Mouse (Mus musculus): Measurements from ENCODE around the gene P2ry6. TPM values are rescaled to one million over a fixed set of nuclear protein-coding genes. Genes with fewer than 3 reads are reported as not detected.

Gene P2ry6
- polyA plus RNA-seq, 1 experiment from 2014 or later = 2.0 TPM

DNA sequence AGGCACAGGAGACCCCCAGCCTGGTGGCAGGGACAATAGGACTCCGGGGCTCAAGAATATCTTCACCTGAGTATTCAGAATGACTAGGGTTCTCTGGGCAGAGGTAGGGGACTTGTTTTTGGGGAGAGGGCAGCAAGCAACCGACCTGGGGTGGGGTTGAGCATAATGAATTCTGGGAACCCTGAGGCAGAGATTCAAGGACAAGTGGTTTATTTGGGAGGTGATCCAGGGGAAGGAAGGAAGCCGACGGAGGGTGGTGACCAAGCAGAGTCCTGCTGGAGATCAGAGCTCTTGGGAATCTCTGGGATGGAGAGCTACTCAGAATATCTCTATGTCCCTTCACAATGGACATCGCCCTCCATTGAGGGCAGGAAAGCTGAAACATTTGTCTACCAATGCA, 3.7 kb upstream of the P2ry6 start:
- no peaks in the 10 kb centered on the region for H3K36me3 ChIP-seq (replicated peaks)
- no peak overlapping the region for H3K4me3 ChIP-seq
- H3K27me3 ChIP-seq (ENCODE audit: poor library complexity, severe bottlenecking) = peaks cover 35% of the 10 kb centered on the region
- peaks cover 12% of the 10 kb centered on the region for H3K4me1 ChIP-seq
- WGBS = 90% methylated on average over 5 of the region's 5 CpGs
- H3K9me3 ChIP-seq = no peaks in the 10 kb centered on the region
- H3K27ac ChIP-seq = no peak overlapping the region
- DNase-seq (ENCODE audit: extremely low spot score, low spot score) = no peak

GRCm38 (mm10) chr7:100972875-100973274, 1.6 kb downstream of the P2ry6 start:
- H3K36me3 ChIP-seq (replicated peaks) = no peaks in the 10 kb centered on the region
- DNase-seq (ENCODE audit: extremely low spot score, low spot score) = no peak
- H3K27me3 ChIP-seq (ENCODE audit: poor library complexity, severe bottlenecking) = peaks cover 63% of the 10 kb centered on the region
- no peaks in the 10 kb centered on the region for H3K9me3 ChIP-seq
- WGBS = 42% methylated on average over 3 of the region's 3 CpGs
- no peak overlapping the region for H3K4me3 ChIP-seq
- H3K4me1 ChIP-seq = peaks cover 12% of the 10 kb centered on the region
- no peak overlapping the region for H3K27ac ChIP-seq

DNA sequence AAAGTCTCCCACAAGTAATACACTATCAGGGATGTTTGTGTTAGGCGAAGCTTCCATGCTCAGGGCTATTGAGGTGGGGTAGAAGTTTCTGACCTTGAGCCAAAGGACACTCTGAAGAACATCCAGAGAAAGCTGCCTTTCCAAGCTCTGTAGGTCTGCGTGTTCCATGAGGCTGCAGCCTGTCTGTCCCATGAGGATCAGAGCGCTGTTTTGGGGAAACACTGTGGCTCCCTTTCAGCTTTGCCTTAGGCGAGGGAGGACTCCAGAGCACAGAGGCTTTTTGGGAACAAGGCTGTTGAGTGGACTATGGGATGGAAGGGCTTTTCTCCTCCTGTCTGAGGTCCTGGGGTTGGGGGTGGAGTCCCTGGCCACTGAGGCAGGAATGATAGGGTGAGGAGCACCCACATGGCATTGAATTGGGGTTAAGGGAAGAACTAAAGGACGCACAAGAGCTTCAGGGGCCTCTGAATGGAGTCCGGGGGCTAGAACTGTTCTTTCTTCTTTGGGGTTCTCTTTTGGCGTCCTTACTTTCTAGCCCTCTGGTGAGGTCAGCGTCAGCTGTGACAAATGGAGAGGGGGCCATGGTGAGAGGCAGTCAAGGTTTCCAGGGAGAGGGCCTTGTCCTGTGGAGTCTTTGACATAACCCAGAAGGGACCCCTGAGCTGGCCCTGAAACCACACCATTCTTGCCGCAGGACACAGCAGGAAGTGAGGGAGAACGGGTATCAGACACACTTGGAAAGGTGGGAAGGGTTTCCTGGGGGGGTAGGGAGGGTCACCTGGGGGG, 5.4 kb downstream of the P2ry6 start:
- Histone ChIP-seq H3K4me3 (no peak overlapping the region), H3K9me3 (no peaks in the 10 kb centered on the region), H3K4me1 (peaks cover 21% of the 10 kb centered on the region), H3K27me3 (ENCODE audit: poor library complexity, severe bottlenecking) (peaks cover 44% of the 10 kb centered on the region), H3K27ac (no peak overlapping the region), H3K36me3 (replicated peaks) (no peaks in the 10 kb centered on the region)
- no peak for DNase-seq (ENCODE audit: extremely low spot score, low spot score)
- WGBS = 81% methylated on average over 10 of the region's 10 CpGs

DNA sequence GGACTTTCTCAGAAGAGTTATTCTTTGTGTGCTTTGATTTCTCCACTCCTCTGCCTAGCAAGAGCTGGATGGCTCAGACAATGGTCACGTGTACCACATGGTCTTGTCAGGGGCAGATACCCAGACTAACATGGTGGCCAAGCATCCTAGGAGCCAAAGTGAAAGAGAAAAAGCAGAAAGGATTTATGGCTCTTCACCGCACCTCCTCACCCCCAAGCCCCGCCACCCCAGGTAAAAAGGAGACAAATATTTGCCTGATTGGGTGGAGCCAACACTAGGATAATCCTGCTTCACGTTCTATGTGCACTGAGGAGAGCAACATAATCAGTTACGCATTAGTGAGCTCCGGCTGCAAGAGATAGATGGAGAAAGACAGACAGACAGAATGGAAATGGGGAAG, 6.1 kb downstream of the P2ry6 start:
- Histone ChIP-seq H3K27ac (no peak overlapping the region), H3K9me3 (no peaks in the 10 kb centered on the region), H3K27me3 (ENCODE audit: poor library complexity, severe bottlenecking) (peaks cover 37% of the 10 kb centered on the region), H3K4me1 (peaks cover 22% of the 10 kb centered on the region), H3K4me3 (no peak overlapping the region), H3K36me3 (replicated peaks) (no peaks in the 10 kb centered on the region)
- DNase-seq (ENCODE audit: extremely low spot score, low spot score) = no peak
- WGBS = 83% methylated on average over 6 of the region's 6 CpGs

DNA sequence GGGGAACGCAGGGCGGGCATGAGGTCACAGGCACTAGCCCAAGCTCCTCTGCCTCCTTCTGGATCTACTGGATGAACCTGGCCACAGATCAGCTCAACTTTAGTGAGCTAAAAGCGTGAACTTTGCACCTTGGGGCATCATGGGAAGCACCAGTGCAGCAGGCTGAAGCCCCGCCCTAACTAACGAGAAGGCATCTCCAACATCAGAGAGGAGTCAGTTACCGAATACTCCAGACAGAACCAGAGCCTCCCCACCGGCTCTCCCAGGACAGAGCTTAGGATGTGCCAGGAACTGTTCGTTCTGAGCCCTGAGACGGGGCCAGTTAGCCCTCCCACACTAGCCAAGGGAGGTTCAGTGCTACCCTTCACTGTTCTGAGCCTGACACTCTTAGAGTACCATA, 6.6 kb downstream of the P2ry6 start:
- no peak for DNase-seq (ENCODE audit: extremely low spot score, low spot score)
- Histone ChIP-seq H3K4me3 (no peak overlapping the region), H3K27ac (no peak overlapping the region), H3K36me3 (replicated peaks) (no peaks in the 10 kb centered on the region), H3K9me3 (no peaks in the 10 kb centered on the region), H3K27me3 (ENCODE audit: poor library complexity, severe bottlenecking) (peaks cover 32% of the 10 kb centered on the region), H3K4me1 (peaks cover 22% of the 10 kb centered on the region)
- WGBS = 82% methylated on average over 9 of the region's 9 CpGs

- H3K4me1 ChIP-seq = peaks cover 22% of the 10 kb centered on the region
- H3K27ac ChIP-seq = no peak overlapping the region
- no peak overlapping the region for H3K4me3 ChIP-seq
- no peaks in the 10 kb centered on the region for H3K36me3 ChIP-seq (replicated peaks)
- WGBS = 63% methylated on average over 7 of the region's 7 CpGs
- H3K9me3 ChIP-seq = no peaks in the 10 kb centered on the region
- H3K27me3 ChIP-seq (ENCODE audit: poor library complexity, severe bottlenecking) = peaks cover 15% of the 10 kb centered on the region; the same call in 1 of the 2 replicates
- no peak for DNase-seq (ENCODE audit: extremely low spot score, low spot score)
Observed at GRCm38 (mm10) chr7:100966014-100966413, 8.4 kb downstream of the P2ry6 start.

DNA sequence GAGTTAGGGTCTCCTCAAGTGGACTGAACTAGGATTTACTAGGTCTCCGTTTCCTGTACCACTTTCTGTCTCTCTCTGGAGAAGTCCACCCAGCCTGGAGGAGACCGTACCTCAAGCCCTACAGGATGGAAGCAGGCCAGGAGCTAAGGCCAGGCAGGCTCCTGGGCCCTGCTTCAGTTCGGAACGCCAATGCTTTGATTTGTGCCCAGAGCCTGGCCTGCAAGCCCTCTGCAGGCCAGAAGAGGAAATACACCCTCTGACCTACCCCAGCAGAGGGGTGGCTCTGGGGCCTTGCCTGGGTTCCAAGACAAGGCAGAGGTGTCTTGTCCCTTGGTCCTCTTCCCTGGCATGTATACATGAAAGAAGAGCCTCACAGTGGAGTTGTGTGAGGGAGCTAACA, 9.4 kb downstream of the P2ry6 start:
- 21% methylated on average over 4 of the region's 4 CpGs for WGBS
- Histone ChIP-seq H3K36me3 (replicated peaks) (no peaks in the 10 kb centered on the region), H3K27me3 (ENCODE audit: poor library complexity, severe bottlenecking) (peaks cover 9% of the 10 kb centered on the region; the same call in 1 of the 2 replicates), H3K9me3 (no peaks in the 10 kb centered on the region), H3K4me3 (no peak overlapping the region), H3K4me1 (peaks cover 22% of the 10 kb centered on the region), H3K27ac (no peak overlapping the region)
- DNase-seq (ENCODE audit: extremely low spot score, low spot score) = peak; percentile 40

GRCm38 (mm10) chr7:100964242-100964641, 10.2 kb downstream of the P2ry6 start:
- H3K4me1 ChIP-seq = peaks cover 22% of the 10 kb centered on the region
- H3K4me3 ChIP-seq = no peak overlapping the region
- H3K27me3 ChIP-seq (ENCODE audit: poor library complexity, severe bottlenecking) = peaks cover 9% of the 10 kb centered on the region; the same call in 1 of the 2 replicates
- H3K27ac ChIP-seq = peak overlapping the region; percentile 60; the same call in 1 of the 2 replicates
- no peaks in the 10 kb centered on the region for H3K36me3 ChIP-seq (replicated peaks)
- no peak for DNase-seq (ENCODE audit: extremely low spot score, low spot score)
- WGBS = 79% methylated on average over 6 of the region's 6 CpGs
- no peaks in the 10 kb centered on the region for H3K9me3 ChIP-seq

DNA sequence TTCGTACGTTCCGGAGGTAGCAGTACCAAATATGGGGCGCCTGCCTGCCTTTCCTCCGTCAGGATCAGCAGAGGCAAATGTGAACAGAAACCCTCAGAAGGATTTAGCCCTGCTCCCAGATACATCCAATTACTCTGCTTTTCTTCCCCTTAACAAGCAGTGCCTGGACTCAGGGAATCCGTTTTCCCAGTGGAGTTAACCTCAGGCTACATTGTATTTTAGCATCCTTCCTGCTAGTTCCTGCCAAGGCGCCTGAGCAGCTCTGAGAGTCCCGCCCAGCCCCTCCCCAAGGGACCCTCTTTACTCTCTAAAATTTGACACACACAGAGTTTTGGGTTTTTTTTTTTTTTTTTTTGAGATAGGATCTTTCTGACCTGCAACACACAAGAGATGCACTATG, 11.1 kb downstream of the P2ry6 start:
- no peak for DNase-seq (ENCODE audit: extremely low spot score, low spot score)

GRCm38 (mm10) chr7:100961146-100961545, 13.3 kb downstream of the P2ry6 start:
- WGBS = 81% methylated on average over 7 of the region's 7 CpGs
- DNase-seq (ENCODE audit: extremely low spot score, low spot score) = no peak
- Histone ChIP-seq H3K9me3 (no peaks in the 10 kb centered on the region), H3K27ac (no peak overlapping the region), H3K4me3 (no peak overlapping the region), H3K36me3 (replicated peaks) (no peaks in the 10 kb centered on the region), H3K4me1 (peaks cover 18% of the 10 kb centered on the region), H3K27me3 (ENCODE audit: poor library complexity, severe bottlenecking) (no peaks in the 10 kb centered on the region)

More for the DNA sequence above, 11.1 kb downstream of the P2ry6 start:
- H3K36me3 ChIP-seq (replicated peaks) = no peaks in the 10 kb centered on the region
- H3K4me3 ChIP-seq = no peak overlapping the region
- no peaks in the 10 kb centered on the region for H3K9me3 ChIP-seq
- 0 out of 2 replicates have a peak overlapping the region, but pooled peaks have one; percentile 21 for H3K27ac ChIP-seq
- 72% methylated on average over 8 of the region's 8 CpGs for WGBS
- peaks cover 22% of the 10 kb centered on the region for H3K4me1 ChIP-seq
- peaks cover 7% of the 10 kb centered on the region; the same call in 1 of the 2 replicates for H3K27me3 ChIP-seq (ENCODE audit: poor library complexity, severe bottlenecking)

GRCm38 (mm10) chr7:100960462-100960861, 14.0 kb downstream of the P2ry6 start:
- H3K36me3 ChIP-seq (replicated peaks) = no peaks in the 10 kb centered on the region
- H3K9me3 ChIP-seq = no peaks in the 10 kb centered on the region
- 73% methylated on average over 2 of the region's 2 CpGs for WGBS
- DNase-seq (ENCODE audit: extremely low spot score, low spot score) = no peak
- H3K4me3 ChIP-seq = no peak overlapping the region
- no peak overlapping the region for H3K27ac ChIP-seq
- peaks cover 14% of the 10 kb centered on the region for H3K4me1 ChIP-seq
- no peaks in the 10 kb centered on the region for H3K27me3 ChIP-seq (ENCODE audit: poor library complexity, severe bottlenecking)

DNA sequence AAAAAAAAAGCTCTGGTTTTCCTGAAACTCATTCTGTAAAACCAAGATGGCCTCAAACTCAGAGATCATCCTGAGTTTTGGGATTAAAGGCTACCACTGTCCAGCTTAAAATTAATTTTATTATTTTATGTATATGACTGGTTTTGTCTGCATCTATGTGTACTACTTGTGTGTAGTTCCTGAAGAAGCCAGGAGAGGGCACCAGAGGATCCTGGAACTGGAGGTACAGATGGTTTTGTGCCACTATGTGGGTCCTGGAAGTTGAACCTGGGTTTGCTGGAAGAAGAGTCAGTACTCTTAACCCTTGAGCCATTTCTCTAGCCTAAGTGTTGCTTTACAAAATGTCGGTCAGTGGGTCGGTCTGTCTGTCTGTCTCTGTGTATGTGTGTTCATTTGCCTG, 16.0 kb downstream of the P2ry6 start:
- H3K9me3 ChIP-seq = no peaks in the 10 kb centered on the region
- no peaks in the 10 kb centered on the region for H3K36me3 ChIP-seq (replicated peaks)
- no peak overlapping the region for H3K4me3 ChIP-seq
- WGBS = 90% methylated on average over 2 of the region's 2 CpGs
- no peaks in the 10 kb centered on the region for H3K27me3 ChIP-seq (ENCODE audit: poor library complexity, severe bottlenecking)
- peaks cover 3% of the 10 kb centered on the region for H3K4me1 ChIP-seq
- no peak overlapping the region for H3K27ac ChIP-seq
- no peak for DNase-seq (ENCODE audit: extremely low spot score, low spot score)

DNA sequence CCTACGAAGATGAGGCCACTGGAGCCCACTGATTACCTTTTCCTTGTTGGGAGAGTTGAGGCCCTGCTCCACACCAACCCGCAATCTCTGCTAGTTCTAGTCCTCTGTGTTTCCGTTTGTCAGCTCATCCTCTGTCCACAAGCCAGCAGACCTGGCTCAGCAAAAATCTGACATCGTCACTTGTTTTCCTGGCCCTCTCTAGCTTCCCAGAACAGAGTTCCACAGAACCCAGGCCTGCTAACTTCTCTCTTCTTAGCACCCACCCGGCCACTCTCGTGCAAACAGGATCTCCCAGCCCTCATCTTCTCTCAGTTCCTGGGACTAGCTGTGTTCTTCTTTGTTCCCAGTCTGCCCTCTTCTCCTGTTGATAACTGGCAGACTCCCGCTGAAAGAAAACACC, 21.8 kb downstream of the P2ry6 start:
- 89% methylated on average over 7 of the region's 7 CpGs for WGBS
- no peaks in the 10 kb centered on the region for H3K36me3 ChIP-seq (replicated peaks)
- DNase-seq (ENCODE audit: extremely low spot score, low spot score) = no peak

More for the DNA sequence above, 21.8 kb downstream of the P2ry6 start:
- Histone ChIP-seq H3K4me1 (peaks cover 20% of the 10 kb centered on the region), H3K27ac (no peak overlapping the region), H3K9me3 (no peaks in the 10 kb centered on the region), H3K4me3 (no peak overlapping the region), H3K27me3 (ENCODE audit: poor library complexity, severe bottlenecking) (no peaks in the 10 kb centered on the region)

Data from forebrain, embryonic 10.5 days (tissue).